Mouse (Mus musculus): Measurements from ENCODE around the gene Tada1. TPM values are rescaled to one million over a fixed set of nuclear protein-coding genes. Genes with fewer than 3 reads are reported as not detected.

The Tada1 gene
- 29.7 and 30.4 TPM in 2 replicates for polyA plus RNA-seq (2016; fragmentation: Nextera tagmentation; extraction: Ambion mirVana)

DNA sequence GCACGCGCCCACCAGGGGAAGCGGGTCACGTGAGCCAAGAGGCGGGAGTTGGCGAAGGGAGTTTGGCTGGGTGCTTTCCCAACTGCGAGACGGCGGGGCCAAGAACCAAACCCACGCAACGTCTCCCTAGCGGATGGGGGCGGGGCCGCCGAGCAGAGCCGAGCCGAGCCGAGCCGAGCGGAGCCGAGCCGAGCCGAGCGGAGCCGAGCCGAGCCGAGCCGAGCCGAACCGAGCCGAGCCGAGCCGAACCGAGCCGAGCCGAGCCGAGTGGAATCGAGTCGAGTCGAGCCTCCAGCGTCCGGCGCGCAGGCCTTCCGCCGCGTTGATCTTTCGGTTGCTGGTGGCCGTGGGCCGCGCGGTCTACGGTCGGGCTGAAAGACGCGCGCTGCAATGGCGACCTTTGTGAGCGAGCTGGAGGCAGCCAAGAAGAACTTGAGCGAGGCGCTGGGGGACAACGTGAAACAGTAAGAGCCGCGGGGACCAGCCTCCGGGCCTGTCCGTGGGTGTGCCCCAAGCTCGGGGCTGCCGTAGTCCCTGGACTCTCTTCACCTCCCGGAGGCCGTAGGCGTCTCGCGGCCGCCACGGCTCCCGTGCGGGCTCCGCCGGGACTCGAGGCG, at the start of gene Tada1:
TSS of gene Tada1 (plus strand) at position 85 of the 617 bp plus-strand sequence.
- H3K4me3 ChIP-seq: peak within 1 kb of the TSS; percentile 92
- H3K27ac ChIP-seq: peak within 1 kb of the TSS; percentile 86
- H3K4me1 ChIP-seq: peaks cover 35% of the 10 kb centered on the region
- peak; percentile 85 for ATAC-seq
- peak within 1 kb of the TSS; percentile 97 for H3K4me2 ChIP-seq
- peak within 1 kb of the TSS; percentile 97 for H3K9ac ChIP-seq
- no peaks in the 10 kb centered on the region for H3K9me3 ChIP-seq (replicated peaks)
- no peaks in the 10 kb centered on the region for H3K27me3 ChIP-seq (replicated peaks)
- WGBS (ENCODE audit: insufficient replicate concordance): under 1% methylated on average over 76 of the region's 81 CpGs
- peaks cover 21% of the 10 kb centered on the region for H3K36me3 ChIP-seq

GRCm38 (mm10) chr1:166330752-166331151, 48.1 kb upstream of the Tada1 start:
- no peaks in the 10 kb centered on the region for H3K36me3 ChIP-seq
- 58% methylated on average over 3 of the region's 3 CpGs for WGBS (ENCODE audit: insufficient replicate concordance)
- ATAC-seq: no peak
- H3K9ac ChIP-seq: no peak overlapping the region
- no peaks in the 10 kb centered on the region for H3K4me1 ChIP-seq
- H3K9me3 ChIP-seq (replicated peaks): no peaks in the 10 kb centered on the region
- H3K4me2 ChIP-seq: no peak overlapping the region
- no peaks in the 10 kb centered on the region for H3K27me3 ChIP-seq (replicated peaks)
- no peak overlapping the region for H3K27ac ChIP-seq
- H3K4me3 ChIP-seq: no peak overlapping the region

GRCm38 (mm10) chr1:166339110-166339509, 39.8 kb upstream of the Tada1 start:
- H3K4me3 ChIP-seq: no peak overlapping the region
- 70% methylated on average over 6 of the region's 6 CpGs for WGBS (ENCODE audit: insufficient replicate concordance)
- H3K9ac ChIP-seq: no peak overlapping the region
- 0 out of 2 replicates have a peak, but pooled peaks cover 3% of the 10 kb centered on the region for H3K9me3 ChIP-seq (replicated peaks)
- H3K4me2 ChIP-seq: no peak overlapping the region
- no peak overlapping the region for H3K27ac ChIP-seq
- no peak for ATAC-seq
- no peaks in the 10 kb centered on the region for H3K27me3 ChIP-seq (replicated peaks)
- H3K36me3 ChIP-seq: no peaks in the 10 kb centered on the region
- no peaks in the 10 kb centered on the region for H3K4me1 ChIP-seq

DNA sequence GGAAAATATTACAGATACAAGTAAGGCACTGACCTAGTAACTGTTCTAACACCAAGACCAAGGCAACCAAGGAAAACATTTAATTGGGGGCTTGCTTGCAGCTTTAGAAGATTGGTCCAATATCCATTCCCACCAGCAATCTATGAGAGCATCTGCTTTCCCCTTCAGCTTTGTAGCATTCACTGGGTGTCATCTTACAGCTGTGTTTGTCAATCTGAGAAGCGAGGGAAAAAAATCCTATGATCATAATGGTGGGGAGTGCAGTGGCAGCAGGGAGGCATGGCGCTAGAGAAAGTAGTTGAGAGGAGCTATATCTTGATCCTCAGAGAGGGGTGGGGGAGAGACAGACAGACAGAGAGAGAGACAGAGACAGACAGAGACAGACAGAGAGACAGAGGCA, 36.8 kb upstream of the Tada1 start:
- 66% methylated on average over 2 of the region's 2 CpGs for WGBS (ENCODE audit: insufficient replicate concordance)
- no peak for ATAC-seq
- no peaks in the 10 kb centered on the region; the same call in 1 of the 2 replicates for H3K27me3 ChIP-seq (replicated peaks)

GRCm38 (mm10) chr1:166342539-166342938, 36.4 kb upstream of the Tada1 start:
- Histone ChIP-seq H3K9me3 (replicated peaks) (no peaks in the 10 kb centered on the region), H3K4me1 (no peaks in the 10 kb centered on the region), H3K27me3 (replicated peaks) (no peaks in the 10 kb centered on the region; the same call in 1 of the 2 replicates), H3K27ac (no peak overlapping the region), H3K4me3 (no peak overlapping the region), H3K9ac (no peak overlapping the region), H3K36me3 (no peaks in the 10 kb centered on the region), H3K4me2 (no peak overlapping the region)
- 65% methylated on average over 1 of the region's 1 CpGs for WGBS (ENCODE audit: insufficient replicate concordance)
- no peak for ATAC-seq

More for the DNA sequence above, 36.8 kb upstream of the Tada1 start:
- Histone ChIP-seq H3K36me3 (no peaks in the 10 kb centered on the region), H3K4me3 (no peak overlapping the region), H3K9me3 (replicated peaks) (no peaks in the 10 kb centered on the region), H3K9ac (no peak overlapping the region), H3K4me1 (no peaks in the 10 kb centered on the region), H3K27ac (no peak overlapping the region), H3K4me2 (no peak overlapping the region)

DNA sequence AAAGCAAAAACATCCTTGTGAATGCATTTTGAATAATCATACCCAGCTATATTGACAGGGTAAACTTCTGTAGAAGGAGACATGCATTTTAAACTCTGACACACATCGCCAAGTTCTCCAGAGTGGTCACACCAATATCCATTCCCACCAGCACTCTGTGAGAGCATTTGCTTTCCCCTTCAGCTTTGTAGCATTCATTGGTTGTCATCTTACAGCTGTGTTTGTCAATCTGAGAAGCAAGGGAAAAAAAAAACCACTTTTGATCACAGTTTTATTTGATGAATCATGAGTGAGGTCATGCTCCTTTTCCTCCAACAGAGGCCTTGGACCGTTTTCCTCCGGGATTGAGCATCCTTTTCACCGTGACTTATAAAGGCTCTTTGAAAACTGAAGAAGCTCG, 35.3 kb upstream of the Tada1 start:
- 65% methylated on average over 5 of the region's 5 CpGs for WGBS (ENCODE audit: insufficient replicate concordance)
- H3K27ac ChIP-seq: no peak overlapping the region
- no peaks in the 10 kb centered on the region for H3K36me3 ChIP-seq
- H3K4me2 ChIP-seq: no peak overlapping the region
- no peaks in the 10 kb centered on the region for H3K9me3 ChIP-seq (replicated peaks)
- ATAC-seq: no peak
- H3K27me3 ChIP-seq (replicated peaks): no peaks in the 10 kb centered on the region; the same call in 1 of the 2 replicates
- no peak overlapping the region for H3K4me3 ChIP-seq
- H3K4me1 ChIP-seq: no peaks in the 10 kb centered on the region
- no peak overlapping the region for H3K9ac ChIP-seq

DNA sequence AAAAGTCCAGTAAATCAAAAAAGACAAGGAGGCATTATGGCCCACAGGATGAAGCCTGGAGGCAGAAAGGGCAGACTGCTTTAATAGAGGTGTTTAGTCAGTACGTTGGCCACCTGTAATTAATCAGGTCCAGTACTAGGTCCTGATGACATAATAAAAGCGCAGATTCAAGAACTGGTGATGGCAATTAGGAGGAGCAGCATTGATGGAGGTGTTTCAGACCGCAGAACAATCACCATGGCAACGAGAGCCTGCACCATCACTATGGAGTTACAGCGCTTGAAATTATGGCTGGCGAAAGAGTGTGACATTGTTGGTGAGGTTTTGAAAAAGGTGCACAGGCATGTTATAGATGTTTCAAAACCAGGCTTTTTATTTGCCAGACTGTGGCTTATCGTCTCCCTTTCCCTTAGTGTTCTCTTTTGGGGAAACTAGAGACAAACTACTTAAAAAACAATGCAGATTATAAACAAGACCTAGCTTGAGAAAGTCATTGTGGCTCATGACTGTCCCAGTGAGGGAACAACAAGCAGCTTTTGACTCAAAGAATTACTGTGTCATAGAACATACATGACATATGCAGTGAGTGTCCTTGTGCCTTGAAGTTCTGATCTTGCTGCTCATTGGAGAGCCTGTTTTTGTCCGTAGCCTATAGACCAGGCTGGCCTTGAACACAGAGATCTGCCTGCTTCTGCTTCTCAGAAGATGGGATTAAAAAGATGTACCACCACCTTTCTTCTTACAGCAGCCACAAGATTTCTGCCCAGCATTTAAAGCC, 34.4 kb upstream of the Tada1 start:
- ATAC-seq: no peak
- H3K4me2 ChIP-seq: no peak overlapping the region
- H3K36me3 ChIP-seq: no peaks in the 10 kb centered on the region

DNA sequence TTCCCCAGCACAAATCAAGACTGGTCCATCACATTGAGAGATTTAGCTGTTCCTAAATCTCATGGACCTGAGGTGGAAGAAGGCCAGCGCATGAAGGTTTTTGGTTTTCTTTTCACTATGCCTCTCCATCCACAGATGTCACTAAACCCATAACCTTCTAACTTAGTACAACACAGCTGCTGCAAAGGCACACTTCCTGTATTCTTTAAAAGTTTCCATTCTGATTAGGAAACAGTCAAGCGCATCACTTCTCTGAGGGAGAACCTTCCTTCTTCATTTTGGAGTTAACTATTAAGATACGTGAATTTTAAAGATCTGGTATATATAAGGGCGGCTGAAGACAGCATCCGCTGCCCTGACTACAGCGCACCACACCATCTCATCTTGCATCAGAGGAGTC, 33.3 kb upstream of the Tada1 start:
- no peak for ATAC-seq
- no peak overlapping the region for H3K4me3 ChIP-seq
- H3K27ac ChIP-seq: no peak overlapping the region
- H3K4me2 ChIP-seq: no peak overlapping the region
- no peaks in the 10 kb centered on the region for H3K4me1 ChIP-seq
- H3K9ac ChIP-seq: no peak overlapping the region
- WGBS (ENCODE audit: insufficient replicate concordance): 82% methylated on average over 6 of the region's 6 CpGs
- H3K27me3 ChIP-seq (replicated peaks): no peaks in the 10 kb centered on the region; the same call in 1 of the 2 replicates
- H3K9me3 ChIP-seq (replicated peaks): no peaks in the 10 kb centered on the region
- no peaks in the 10 kb centered on the region for H3K36me3 ChIP-seq

More for the DNA sequence above, 34.4 kb upstream of the Tada1 start:
- H3K9me3 ChIP-seq (replicated peaks): no peaks in the 10 kb centered on the region
- no peaks in the 10 kb centered on the region for H3K4me1 ChIP-seq
- no peak overlapping the region for H3K9ac ChIP-seq
- 68% methylated on average over 8 of the region's 8 CpGs for WGBS (ENCODE audit: insufficient replicate concordance)
- no peak overlapping the region for H3K27ac ChIP-seq
- H3K27me3 ChIP-seq (replicated peaks): no peaks in the 10 kb centered on the region; the same call in 1 of the 2 replicates
- H3K4me3 ChIP-seq: no peak overlapping the region

DNA sequence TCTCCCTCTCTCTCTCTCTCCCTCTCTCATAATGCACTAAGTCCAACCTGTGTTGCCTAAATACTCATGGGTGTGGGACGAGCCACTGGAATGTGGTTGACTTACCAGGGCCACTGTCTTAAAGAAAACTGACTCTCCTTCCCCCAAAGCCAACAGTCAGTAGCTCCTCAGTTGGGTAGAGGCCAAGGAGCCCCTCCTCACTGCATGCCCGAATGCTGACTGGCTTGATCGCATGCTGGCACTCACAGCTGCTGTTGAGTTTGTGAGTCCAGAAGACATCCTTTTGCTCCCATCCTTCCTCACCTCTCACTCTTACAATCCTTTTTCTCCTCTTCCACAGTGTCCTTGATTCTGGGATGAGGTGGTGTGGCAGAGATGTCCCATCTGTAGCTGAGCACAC, 32.0 kb upstream of the Tada1 start:
- WGBS (ENCODE audit: insufficient replicate concordance): 69% methylated on average over 3 of the region's 3 CpGs
- no peaks in the 10 kb centered on the region; the same call in 1 of the 2 replicates for H3K27me3 ChIP-seq (replicated peaks)

GRCm38 (mm10) chr1:166349341-166349740, 29.6 kb upstream of the Tada1 start:
- Histone ChIP-seq H3K4me2 (no peak overlapping the region), H3K27me3 (replicated peaks) (no peaks in the 10 kb centered on the region; the same call in 1 of the 2 replicates), H3K9me3 (replicated peaks) (no peaks in the 10 kb centered on the region), H3K4me1 (no peaks in the 10 kb centered on the region), H3K9ac (no peak overlapping the region), H3K4me3 (no peak overlapping the region), H3K27ac (no peak overlapping the region), H3K36me3 (no peaks in the 10 kb centered on the region)
- WGBS (ENCODE audit: insufficient replicate concordance): 73% methylated on average over 3 of the region's 3 CpGs
- ATAC-seq: no peak

More for the DNA sequence above, 32.0 kb upstream of the Tada1 start:
- Histone ChIP-seq H3K9me3 (replicated peaks) (no peaks in the 10 kb centered on the region), H3K4me3 (no peak overlapping the region), H3K4me2 (no peak overlapping the region), H3K27ac (no peak overlapping the region), H3K4me1 (no peaks in the 10 kb centered on the region), H3K9ac (no peak overlapping the region), H3K36me3 (no peaks in the 10 kb centered on the region)
- no peak for ATAC-seq

DNA sequence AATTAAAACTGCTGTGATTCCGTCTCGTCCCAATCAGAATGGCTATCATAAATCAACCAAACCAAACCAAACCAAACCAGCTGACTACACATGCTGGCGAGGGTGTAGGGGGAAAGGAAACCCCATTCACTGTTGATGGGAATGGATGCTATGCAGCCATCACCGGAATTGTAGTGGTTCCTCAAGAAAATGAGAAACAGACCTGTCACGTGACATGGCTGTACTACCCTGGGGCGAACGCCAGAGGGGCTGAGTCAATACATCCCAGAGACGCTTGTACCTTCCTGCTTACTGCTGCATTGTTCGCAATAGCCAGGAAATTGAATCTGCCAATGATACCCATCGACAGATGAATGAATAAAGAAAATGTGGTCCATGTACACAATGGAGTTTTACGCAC, 29.1 kb upstream of the Tada1 start:
- Histone ChIP-seq H3K27ac (no peak overlapping the region), H3K4me3 (no peak overlapping the region), H3K4me1 (no peaks in the 10 kb centered on the region), H3K36me3 (no peaks in the 10 kb centered on the region), H3K27me3 (replicated peaks) (no peaks in the 10 kb centered on the region; the same call in 1 of the 2 replicates), H3K9ac (no peak overlapping the region), H3K9me3 (replicated peaks) (no peaks in the 10 kb centered on the region), H3K4me2 (no peak overlapping the region)
- 71% methylated on average over 11 of the region's 11 CpGs for WGBS (ENCODE audit: insufficient replicate concordance)
- no peak for ATAC-seq

- H3K27me3 ChIP-seq (replicated peaks): no peaks in the 10 kb centered on the region
- H3K4me2 ChIP-seq: no peak overlapping the region
- H3K27ac ChIP-seq: no peak overlapping the region
- 29% methylated on average over 14 of the region's 14 CpGs for WGBS (ENCODE audit: insufficient replicate concordance)
- H3K9me3 ChIP-seq (replicated peaks): no peaks in the 10 kb centered on the region
- ATAC-seq: peak; percentile 59
- H3K9ac ChIP-seq: no peak overlapping the region
- H3K4me3 ChIP-seq: no peak overlapping the region
- no peaks in the 10 kb centered on the region for H3K4me1 ChIP-seq
- H3K36me3 ChIP-seq: no peaks in the 10 kb centered on the region
These were observed 18.6 kb upstream of the Tada1 start for GRCm38 (mm10) chr1:166360157-166360855.

Measured in liver, embryonic 12.5 days (tissue).